Mouse (Mus musculus) CH12.LX (cell line): ENCODE data around the gene Ccdc38. TPM values are rescaled to one million over a fixed set of nuclear protein-coding genes. Genes with fewer than 3 reads are reported as not detected.

Experiments
- DNase-seq: peaks from one replicate; pipeline ENCODE4 v3.0.0-alpha.2; 2013; ENCODE audit errors: extremely low read depth
- H3K27ac ChIP-seq: 2 replicates; pipeline ENCODE4 v1.5.1; 2012; ENCODE audit warnings: low read depth, mild to moderate bottlenecking, control low read depth, moderate library complexity; ENCODE audit not compliant: insufficient read depth
- H3K27me3 ChIP-seq: replicated peaks from 2 replicates; pipeline ENCODE3; 2012; ENCODE audit warnings: inconsistent platforms
- H3K36me3 ChIP-seq, 2 experiments: replicated peaks in 1 of 2; 2 replicates each; pipeline versions ENCODE3 to v1.6.1; 2012; ENCODE audit warnings: inconsistent platforms in 1 of 2, low read length in 1 of 2, mild to moderate bottlenecking in 1 of 2, mixed read lengths in 1 of 2, moderate library complexity in 1 of 2; ENCODE audit not compliant: control insufficient read depth in 1 of 2, insufficient read depth in 1 of 2
- H3K4me1 ChIP-seq, 2 experiments: 2 replicates each; pipeline ENCODE4 v1.6.1; 2012; ENCODE audit warnings: inconsistent platforms in 1 of 2, moderate library complexity in 1 of 2; ENCODE audit not compliant: insufficient read depth in 2 of 2, control insufficient read depth in 1 of 2
- H3K4me2 ChIP-seq: 2 replicates; pipeline ENCODE4 v1.6.1; 2012; ENCODE audit warnings: low read depth, mild to moderate bottlenecking, control low read depth; ENCODE audit not compliant: poor library complexity, insufficient read depth, severe bottlenecking
- H3K4me3 ChIP-seq, 3 experiments: fragments of 150-350 bp in 1 of 3; sonication (generic) in 1 of 3; replicated peaks in 1 of 3; 2 replicates each; pipeline versions ENCODE3 to v1.5.1; 2011 to 2012; ENCODE audit warnings: low read depth in 2 of 3, low read length in 2 of 3, mild to moderate bottlenecking in 2 of 3, moderate library complexity in 2 of 3, control low read depth in 1 of 3, improper control_type of control experiment in 1 of 3, inconsistent platforms in 1 of 3, mixed read lengths in 1 of 3; ENCODE audit not compliant: poor library complexity in 1 of 3
- H3K79me2 ChIP-seq: replicated peaks from 2 replicates; pipeline ENCODE4 v1.6.1; 2012; ENCODE audit warnings: mild to moderate bottlenecking, moderate library complexity; ENCODE audit not compliant: control insufficient read depth, poor library complexity, insufficient read depth, severe bottlenecking; ENCODE audit errors: extremely low read depth
- H3K9ac ChIP-seq: 2 replicates; pipeline ENCODE4 v1.6.1; 2012; ENCODE audit warnings: low read depth, mild to moderate bottlenecking, control low read depth, moderate library complexity; ENCODE audit not compliant: insufficient read depth
- H3K9me3 ChIP-seq: replicated peaks from 2 replicates; pipeline ENCODE3; 2012; ENCODE audit warnings: low read length, inconsistent platforms, mixed read lengths
- BHLHE40 ChIP-seq: IDR thresholded peaks from 2 replicates; pipeline ENCODE4 v1.6.1; 2011; ENCODE audit warnings: mild to moderate bottlenecking, low read depth, low read length, improper control_type of control experiment
- CHD2 ChIP-seq: IDR thresholded peaks from 2 replicates; pipeline ENCODE4 v1.6.1; 2011; ENCODE audit warnings: low read length, improper control_type of control experiment
- E2F4 ChIP-seq: IDR thresholded peaks from 2 replicates; pipeline ENCODE4 v1.6.1; 2011; ENCODE audit warnings: low read depth, low read length, improper control_type of control experiment; ENCODE audit not compliant: insufficient replicate concordance
- ELF1 ChIP-seq: IDR thresholded peaks from 2 replicates; pipeline ENCODE4 v1.6.1; 2014; ENCODE audit warnings: low read depth, mild to moderate bottlenecking, inconsistent platforms, low read length, improper control_type of control experiment
- IRF4 ChIP-seq: IDR thresholded peaks from 2 replicates; pipeline ENCODE4 v1.6.1; 2014; ENCODE audit warnings: low read depth, mild to moderate bottlenecking, inconsistent platforms, low read length, improper control_type of control experiment
- JUND ChIP-seq: conservative IDR thresholded peaks from 2 replicates; pipeline ENCODE4 v1.6.1; 2011; ENCODE audit warnings: low read depth, low read length, improper control_type of control experiment
- KAT2A ChIP-seq: IDR thresholded peaks from 2 replicates; pipeline ENCODE4 v1.6.1; 2012; ENCODE audit warnings: low read length, improper control_type of control experiment, inconsistent platforms; ENCODE audit not compliant: insufficient replicate concordance
- MAX ChIP-seq: IDR thresholded peaks from 2 replicates; pipeline ENCODE4 v1.6.1; 2011; ENCODE audit warnings: low read length, improper control_type of control experiment
- MAZ ChIP-seq: IDR thresholded peaks from 2 replicates; pipeline ENCODE4 v1.6.1; 2012; ENCODE audit warnings: low read depth, mild to moderate bottlenecking, inconsistent platforms, low read length, improper control_type of control experiment, moderate library complexity
- MEF2A ChIP-seq: IDR thresholded peaks from 2 replicates; pipeline ENCODE4 v1.6.1; 2014; ENCODE audit warnings: low read depth, mild to moderate bottlenecking, inconsistent platforms, low read length, improper control_type of control experiment, borderline replicate concordance
- MYC ChIP-seq: IDR thresholded peaks from 2 replicates; pipeline ENCODE4 v1.6.1; 2011; ENCODE audit warnings: low read depth, mild to moderate bottlenecking, improper control_type of control experiment, low read length
- RCOR1 ChIP-seq: conservative IDR thresholded peaks from 2 replicates; pipeline ENCODE4 v1.6.1; 2012; ENCODE audit warnings: low read depth, mild to moderate bottlenecking, inconsistent platforms, low read length, improper control_type of control experiment
- UBTF ChIP-seq: IDR thresholded peaks from 2 replicates; pipeline ENCODE4 v1.6.1; 2012; ENCODE audit warnings: low read depth, mild to moderate bottlenecking, inconsistent platforms, low read length, improper control_type of control experiment, moderate library complexity
- USF2 ChIP-seq: conservative IDR thresholded peaks from 2 replicates; pipeline ENCODE4 v1.6.1; 2011; ENCODE audit warnings: low read depth, low read length, improper control_type of control experiment
- ZC3H11A ChIP-seq: IDR thresholded peaks from 2 replicates; pipeline ENCODE4 v1.6.1; 2012; ENCODE audit warnings: low read depth, mild to moderate bottlenecking, inconsistent platforms, low read length, improper control_type of control experiment
- ZKSCAN1 ChIP-seq: IDR thresholded peaks from 2 replicates; pipeline ENCODE4 v1.6.1; 2012; ENCODE audit warnings: low read depth, inconsistent platforms, low read length, improper control_type of control experiment, borderline replicate concordance
- ZMIZ1 ChIP-seq: IDR thresholded peaks from 2 replicates; pipeline ENCODE4 v1.6.1; 2012; ENCODE audit warnings: low read depth, mild to moderate bottlenecking, inconsistent platforms, low read length, improper control_type of control experiment
- dilution Hi-C: fragments of 300-500 bp; cut with MboI; formaldehyde crosslinking; loops from 2 replicates; pipeline ENCODE4 v1.14.3; 2020; ENCODE audit warnings: low sequenced_read_pairs; ENCODE audit not compliant: extremely low pct_unique_long_range_greater_than_20kb, extremely low pct_ligation_motif_present
- in situ Hi-C: fragments of 300-500 bp; cut with MboI; formaldehyde crosslinking; loops from 3 replicates; pipeline ENCODE4 v1.14.3; 2019; ENCODE audit warnings: low sequenced_read_pairs, low pct_ligation_motif_present, low pct_unique_long_range_greater_than_20kb, mixed read lengths
- polyA plus RNA-seq: library from polyadenylated mRNA; unstranded; fragments of >175 nt; gene quantifications from 2 replicates; pipeline ENCODE4 v1.2.1, GENCODE M21; 2012; ENCODE audit warnings: low read depth; ENCODE audit not compliant: insufficient read length
- total RNA-seq, 2 experiments: library from RNA; depleted of rRNA; stranded (reverse); fragments of 300-350 nt in 1 of 2; fragments of >200 nt in 1 of 2; gene quantifications; 2 replicates each; pipeline ENCODE4 v1.2.3; 2012 to 2014

The Ccdc38 gene
- total and polyA plus RNA-seq, 3 experiments = 9.2 to 47.3 (median 17.9) TPM

GRCm38 (mm10) chr10:93517754-93518153 lies 22.7 kb upstream of the Ccdc38 start:
- no peaks in the 10 kb centered on the region for H3K36me3 ChIP-seq
- no peak overlapping the region for H3K4me2 ChIP-seq
- no peak overlapping the region for H3K9ac ChIP-seq
- H3K4me3 ChIP-seq = no peak overlapping the region
- in situ Hi-C loops = no loop called here
- TF ChIP-seq E2F4 = no peak
- no peak for TF ChIP-seq MAX
- no peak for TF ChIP-seq USF2
- no peak for TF ChIP-seq BHLHE40
- no peak for TF ChIP-seq MYC
- no peak for TF ChIP-seq ZC3H11A
- no peak for TF ChIP-seq ZMIZ1
- TF ChIP-seq ELF1 = no peak
- no peak for TF ChIP-seq JUND
- TF ChIP-seq, all 38 proteins: peak for 0
- Histone ChIP-seq H3K79me2 (no peaks in the 10 kb centered on the region), H3K27me3 (no peaks in the 10 kb centered on the region), H3K9me3 (no peaks in the 10 kb centered on the region), H3K4me1 (peaks cover 4 to 20% of the 10 kb centered on the region in 2 experiments; a peak in 3 of 4 replicates), H3K27ac (no peak overlapping the region)
- dilution Hi-C loops = no loop called here
- DNase-seq = no peak

GRCm38 (mm10) chr10:93518186-93518585 lies 22.2 kb upstream of the Ccdc38 start:
- DNase-seq = no peak
- Histone ChIP-seq H3K79me2 (no peaks in the 10 kb centered on the region), H3K36me3 (no peaks in the 10 kb centered on the region), H3K9ac (no peak overlapping the region), H3K9me3 (no peaks in the 10 kb centered on the region), H3K4me2 (no peak overlapping the region), H3K4me1 (peaks cover 4 to 20% of the 10 kb centered on the region in 2 experiments; a peak in 3 of 4 replicates), H3K4me3 (no peak overlapping the region), H3K27me3 (no peaks in the 10 kb centered on the region), H3K27ac (no peak overlapping the region)
- in situ Hi-C loops = no loop called here
- TF ChIP-seq MAZ (no peak), CHD2 (no peak), IRF4 (no peak), KAT2A (no peak), MEF2A (no peak), RCOR1 (no peak), ZKSCAN1 (no peak), UBTF (no peak)
- TF ChIP-seq, all 38 proteins: peak for 0
- dilution Hi-C loops = no loop called here
